Mouse (Mus musculus): ENCODE measurements at regions not wholly inside any gene's neighbourhood (a gene's known extent, or its start where the extent isn't known, plus 50 kb on each side); places are given as distances from the start of the nearest gene placed in this dataset.

DNA sequence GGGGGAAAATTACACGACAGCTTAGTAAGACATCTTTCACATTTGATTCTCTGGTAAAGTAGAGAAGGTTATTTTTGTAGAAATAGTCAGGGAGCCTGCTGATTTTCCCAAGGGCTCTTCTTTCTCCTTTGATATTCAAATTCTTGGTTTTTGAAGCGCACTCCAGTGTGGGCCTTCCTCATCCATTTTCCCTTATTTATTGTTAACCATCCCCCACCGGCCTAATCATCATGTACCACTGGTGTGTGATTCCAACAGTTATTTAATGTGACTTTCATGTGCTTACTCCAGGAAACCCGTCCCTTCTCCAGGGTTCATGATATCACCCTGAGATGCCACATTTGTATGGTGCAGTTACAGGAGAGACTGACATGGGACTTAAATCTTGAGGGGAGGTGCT, 114.0 kb upstream of the Epha4 start:
- H3K4me3 ChIP-seq (ENCODE audit: insufficient read depth, low read length), result no peak overlapping the region
- TF ChIP-seq POLR2A (IDR thresholded peaks at IDR 0.05; ENCODE audit: low read depth, low read length) (no peak), CTCF (IDR thresholded peaks at IDR 0.05; ENCODE audit: borderline replicate concordance, insufficient read depth, low read length) (no peak)
- no peaks in the 10 kb centered on the region for H3K4me1 ChIP-seq (ENCODE audit: control insufficient read depth, insufficient read depth, low read length)
- no peak overlapping the region for H3K27ac ChIP-seq (ENCODE audit: insufficient read depth, low read length)

- H3K4me3 ChIP-seq (ENCODE audit: insufficient read depth, low read length), result no peak overlapping the region
- no peaks in the 10 kb centered on the region for H3K4me1 ChIP-seq (ENCODE audit: control insufficient read depth, insufficient read depth, low read length)
- no peak overlapping the region for H3K27ac ChIP-seq (ENCODE audit: insufficient read depth, low read length)
- TF ChIP-seq CTCF (IDR thresholded peaks at IDR 0.05; ENCODE audit: borderline replicate concordance, insufficient read depth, low read length) (no peak), POLR2A (IDR thresholded peaks at IDR 0.05; ENCODE audit: low read depth, low read length) (no peak)
These were observed 102.6 kb upstream of the Epha4 start for GRCm38 (mm10) chr1:77617490-77617889.

DNA sequence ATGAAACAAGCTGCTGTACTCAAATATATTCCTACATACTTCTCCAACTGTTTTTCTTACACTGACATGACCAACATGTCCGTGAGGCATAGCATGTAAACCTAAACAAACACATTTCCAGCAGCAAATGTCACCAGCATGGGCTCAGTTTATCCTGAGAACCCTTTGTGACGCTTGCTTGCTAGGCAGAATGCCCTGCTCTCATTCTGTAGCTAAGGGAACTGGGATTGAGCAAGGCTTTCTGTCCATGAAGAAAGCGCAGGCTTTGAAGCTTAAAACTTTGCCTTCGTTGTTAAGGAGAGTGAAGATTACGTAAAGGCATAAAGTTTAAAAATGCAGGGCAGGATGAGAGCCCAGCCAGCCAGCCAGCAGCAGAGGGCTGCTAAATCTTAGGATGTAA, 85.6 kb upstream of the Epha4 start:
- TF ChIP-seq POLR2A (IDR thresholded peaks at IDR 0.05; ENCODE audit: low read depth, low read length), result no peak
- Histone ChIP-seq H3K4me1 (ENCODE audit: control insufficient read depth, insufficient read depth, low read length) (no peaks in the 10 kb centered on the region), H3K4me3 (ENCODE audit: insufficient read depth, low read length) (no peak overlapping the region), H3K27ac (ENCODE audit: insufficient read depth, low read length) (no peak overlapping the region)

- H3K4me1 ChIP-seq (ENCODE audit: control insufficient read depth, insufficient read depth, low read length), result no peaks in the 10 kb centered on the region
- no peak overlapping the region for H3K27ac ChIP-seq (ENCODE audit: insufficient read depth, low read length)
- H3K4me3 ChIP-seq (ENCODE audit: insufficient read depth, low read length), result no peak overlapping the region
- TF ChIP-seq POLR2A (IDR thresholded peaks at IDR 0.05; ENCODE audit: low read depth, low read length) (no peak), CTCF (IDR thresholded peaks at IDR 0.05; ENCODE audit: borderline replicate concordance, insufficient read depth, low read length) (no peak)
These were observed 77.8 kb upstream of the Epha4 start for GRCm38 (mm10) chr1:77592649-77593048.

DNA sequence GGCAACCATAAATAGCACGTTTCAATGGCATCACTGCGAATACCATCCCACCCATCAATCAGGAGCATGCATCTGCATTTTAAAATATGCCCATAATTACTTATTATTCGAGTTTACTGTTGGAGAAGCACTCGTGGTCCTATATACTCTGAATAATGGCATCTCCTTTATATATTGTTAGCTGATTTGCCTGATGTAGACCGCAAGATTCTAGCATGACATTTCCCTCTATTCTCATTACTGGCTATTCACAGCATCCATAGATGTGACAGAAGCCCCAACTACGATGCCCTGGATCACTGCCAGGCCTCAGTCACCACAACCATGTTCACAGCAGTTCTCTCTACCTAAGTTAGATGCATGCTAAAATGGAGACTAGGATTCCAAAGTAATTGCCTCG, 77.4 kb upstream of the Epha4 start:
- Histone ChIP-seq H3K4me1 (ENCODE audit: control insufficient read depth, insufficient read depth, low read length) (no peaks in the 10 kb centered on the region), H3K4me3 (ENCODE audit: insufficient read depth, low read length) (no peak overlapping the region), H3K27ac (ENCODE audit: insufficient read depth, low read length) (no peak overlapping the region)
- TF ChIP-seq CTCF (IDR thresholded peaks at IDR 0.05; ENCODE audit: borderline replicate concordance, insufficient read depth, low read length) (no peak), POLR2A (IDR thresholded peaks at IDR 0.05; ENCODE audit: low read depth, low read length) (no peak)

- TF ChIP-seq POLR2A (IDR thresholded peaks at IDR 0.05; ENCODE audit: low read depth, low read length), result no peak
- TF ChIP-seq CTCF (IDR thresholded peaks at IDR 0.05; ENCODE audit: borderline replicate concordance, insufficient read depth, low read length), result no peak
- Histone ChIP-seq H3K4me1 (ENCODE audit: control insufficient read depth, insufficient read depth, low read length) (no peaks in the 10 kb centered on the region), H3K27ac (ENCODE audit: insufficient read depth, low read length) (no peak overlapping the region), H3K4me3 (ENCODE audit: insufficient read depth, low read length) (no peak overlapping the region)
These were observed 74.5 kb upstream of the Epha4 start for GRCm38 (mm10) chr1:77589423-77589822.

DNA sequence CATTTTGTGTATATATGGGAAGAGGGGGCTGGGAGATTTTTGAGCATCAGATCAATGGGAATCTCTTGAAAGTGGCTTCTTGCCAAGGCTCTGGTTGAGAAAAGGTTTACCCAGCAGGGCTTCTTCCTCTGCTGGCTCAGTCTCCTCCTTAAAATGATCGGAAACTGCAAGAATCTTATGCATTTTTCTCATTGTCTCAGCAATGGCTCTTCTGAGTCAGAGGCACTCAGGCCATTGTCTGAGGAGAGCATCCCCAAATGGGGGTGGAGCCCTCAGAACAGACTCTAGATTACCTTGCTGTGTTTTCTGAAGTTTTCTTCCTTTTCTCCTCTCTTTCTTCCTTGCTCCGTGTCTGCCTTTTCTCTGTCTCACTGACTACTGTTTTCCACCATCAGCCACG, 70.6 kb upstream of the Epha4 start:
- Histone ChIP-seq H3K4me3 (ENCODE audit: insufficient read depth, low read length) (no peak overlapping the region), H3K27ac (ENCODE audit: insufficient read depth, low read length) (no peak overlapping the region), H3K4me1 (ENCODE audit: control insufficient read depth, insufficient read depth, low read length) (no peaks in the 10 kb centered on the region)
- no peak for TF ChIP-seq CTCF (IDR thresholded peaks at IDR 0.05; ENCODE audit: borderline replicate concordance, insufficient read depth, low read length)
- TF ChIP-seq POLR2A (IDR thresholded peaks at IDR 0.05; ENCODE audit: low read depth, low read length), result no peak

GRCm38 (mm10) chr1:77568081-77568480, 53.2 kb upstream of the Epha4 start:
- Histone ChIP-seq H3K4me3 (ENCODE audit: insufficient read depth, low read length) (no peak overlapping the region), H3K4me1 (ENCODE audit: control insufficient read depth, insufficient read depth, low read length) (no peaks in the 10 kb centered on the region), H3K27ac (ENCODE audit: insufficient read depth, low read length) (no peak overlapping the region)
- TF ChIP-seq POLR2A (IDR thresholded peaks at IDR 0.05; ENCODE audit: low read depth, low read length) (no peak), CTCF (IDR thresholded peaks at IDR 0.05; ENCODE audit: borderline replicate concordance, insufficient read depth, low read length) (no peak)

DNA sequence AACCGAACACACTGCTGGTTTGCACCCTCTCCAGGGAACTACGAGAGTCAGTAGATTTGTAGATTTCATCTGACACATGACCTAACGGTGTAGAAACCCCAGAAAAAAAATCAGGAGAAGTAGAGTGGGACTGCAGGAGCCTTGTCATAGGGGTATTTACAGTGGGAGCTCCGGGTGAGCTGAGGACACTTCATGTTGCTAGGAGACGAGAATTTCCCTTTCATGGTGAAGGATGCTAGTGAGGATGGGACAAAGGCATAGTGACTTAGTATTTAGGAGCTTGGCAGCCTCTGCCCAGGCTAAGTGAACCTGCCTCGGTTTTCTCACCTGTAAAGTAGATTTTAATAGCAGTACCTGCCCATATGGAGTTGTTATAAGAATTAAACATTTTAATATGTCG, 52.8 kb upstream of the Epha4 start:
- Histone ChIP-seq H3K4me1 (ENCODE audit: control insufficient read depth, insufficient read depth, low read length) (no peaks in the 10 kb centered on the region), H3K27ac (ENCODE audit: insufficient read depth, low read length) (no peak overlapping the region), H3K4me3 (ENCODE audit: insufficient read depth, low read length) (no peak overlapping the region)
- no peak for TF ChIP-seq CTCF (IDR thresholded peaks at IDR 0.05; ENCODE audit: borderline replicate concordance, insufficient read depth, low read length)
- TF ChIP-seq POLR2A (IDR thresholded peaks at IDR 0.05; ENCODE audit: low read depth, low read length), result no peak
